Mouse (Mus musculus) cerebellum, adult 2 months (tissue): ENCODE data around the gene 1700113H08Rik. TPM values are rescaled to one million over a fixed set of nuclear protein-coding genes. Genes with fewer than 3 reads are reported as not detected.
A peak's percentile ranks its signal among the peaks of the same experiment; 100 is the strongest.

Experiments
- DNase-seq, 2 experiments: peaks; one replicate each; pipeline ENCODE4 v3.0.0; 2021
- H3K27ac ChIP-seq: fragments of 200-500 bp; 2 replicates; pipeline ENCODE4 v1.5.1; 2012; ENCODE audit warnings: low read length, control low read depth, inconsistent platforms; ENCODE audit not compliant: insufficient read depth
- H3K27me3 ChIP-seq: fragments of 200-500 bp; 2 replicates; pipeline ENCODE4 v1.6.1; 2012; ENCODE audit warnings: inconsistent platforms, mild to moderate bottlenecking, low read length, moderate library complexity; ENCODE audit not compliant: control insufficient read depth, insufficient read depth
- H3K4me1 ChIP-seq: fragments of 200-500 bp; 2 replicates; pipeline ENCODE4 v1.6.1; 2011; ENCODE audit warnings: low read length; ENCODE audit not compliant: control insufficient read depth, insufficient read depth
- H3K4me3 ChIP-seq: fragments of 200-500 bp; replicated peaks from 2 replicates; pipeline ENCODE3; 2011; ENCODE audit warnings: mild to moderate bottlenecking, low read depth, low read length, control low read depth; ENCODE audit not compliant: insufficient read depth
- CTCF ChIP-seq: fragments of 200-500 bp; IDR thresholded peaks from 2 replicates; pipeline ENCODE4 v1.5.1; 2011; ENCODE audit warnings: low read depth, mild to moderate bottlenecking, control low read depth, low read length, moderate library complexity, borderline replicate concordance; ENCODE audit not compliant: insufficient read depth
- POLR2A ChIP-seq: fragments of 200-500 bp; IDR thresholded peaks from 2 replicates; pipeline ENCODE4 v1.6.1; 2011; ENCODE audit warnings: low read length, control low read depth, borderline replicate concordance; ENCODE audit not compliant: insufficient read depth
- WGBS: fragments of 180-500 bp; shearing (Covaris S2); methylation state at CpG from one replicate; pipeline ENCODE4 v1.1.7; 2018; 5-methylcytosine and 5-hydroxymethylcytosine counted together
- polyA plus RNA-seq: library from polyadenylated mRNA; depleted of rRNA; stranded (reverse); fragments of >200 nt; gene quantifications from 2 replicates; pipeline ENCODE4 v1.2.3, GENCODE M21; 2012

Gene 1700113H08Rik
- polyA plus RNA-seq, 1 experiment, result not detected

DNA sequence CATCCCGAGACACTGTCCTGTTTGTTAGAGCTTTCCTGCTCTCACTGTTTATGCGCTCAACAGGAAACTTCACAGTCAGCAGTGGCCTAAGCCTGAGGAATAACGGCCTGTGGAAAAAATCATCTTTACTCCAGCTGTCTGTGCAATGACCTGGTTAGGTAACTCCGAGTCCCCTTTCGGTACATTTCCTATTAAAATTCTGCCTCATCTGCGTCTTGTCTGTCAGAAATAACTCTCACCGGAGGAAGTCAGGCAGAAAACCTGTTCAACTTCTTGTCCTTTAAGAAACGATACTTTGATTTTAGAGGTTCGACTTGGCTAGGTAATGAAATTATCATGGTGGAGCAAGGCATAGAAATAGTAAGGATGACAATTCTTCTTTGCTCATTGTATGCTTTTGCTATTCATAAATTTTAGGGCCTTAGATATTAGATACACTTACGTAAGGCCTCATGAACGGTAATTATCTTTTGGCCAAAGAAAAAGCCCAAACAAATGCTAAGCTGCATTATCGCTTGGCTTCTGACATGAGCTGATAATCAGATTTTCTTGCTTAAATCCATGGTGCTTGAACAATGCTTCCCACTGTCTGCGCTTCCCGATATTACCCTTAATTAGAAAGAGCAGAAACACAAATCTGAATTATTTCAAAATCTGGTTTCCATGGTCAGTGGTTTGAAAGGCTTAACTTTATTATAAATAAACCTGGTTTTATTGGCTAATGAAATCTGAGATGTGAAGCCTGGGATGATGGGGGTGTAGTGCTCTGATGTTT, 96.1 kb downstream of the 1700113H08Rik start:
- 62% methylated on average over 14 of the region's 14 CpGs for WGBS
- Histone ChIP-seq H3K4me1 (no peaks in the 10 kb centered on the region), H3K4me3 (no peak overlapping the region), H3K27me3 (no peaks in the 10 kb centered on the region), H3K27ac (no peak overlapping the region)
- TF ChIP-seq CTCF (no peak), POLR2A (no peak)
- DNase-seq, result no peak

DNA sequence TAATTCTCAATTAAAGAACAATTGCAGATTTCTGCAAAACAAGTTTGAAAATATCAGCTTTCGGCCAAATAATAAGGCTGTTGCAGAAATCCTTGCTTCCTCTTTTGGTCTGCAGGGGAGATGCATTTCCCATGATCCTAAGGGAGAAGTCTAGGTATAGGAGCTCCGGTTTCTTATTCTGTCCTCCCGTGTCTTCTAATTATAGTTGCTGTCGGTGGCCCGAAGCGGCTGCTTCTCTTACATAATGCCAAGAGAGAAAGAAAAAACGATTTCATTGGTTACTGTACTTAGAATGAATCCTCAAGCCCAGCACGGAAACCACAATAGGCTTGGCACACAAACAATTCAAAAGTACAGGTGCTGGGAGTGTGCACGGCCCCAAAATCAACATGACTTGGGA, 101.9 kb downstream of the 1700113H08Rik start:
- DNase-seq, result peak in 1 of 2 experiments; percentile 4
- no peaks in the 10 kb centered on the region for H3K4me1 ChIP-seq
- no peak overlapping the region for H3K4me3 ChIP-seq
- WGBS, result 55% methylated on average over 9 of the region's 9 CpGs
- TF ChIP-seq POLR2A (no peak), CTCF (no peak)
- no peaks in the 10 kb centered on the region for H3K27me3 ChIP-seq
- no peak overlapping the region for H3K27ac ChIP-seq

GRCm38 (mm10) chr10:87196123-87196756, 138.4 kb downstream of the 1700113H08Rik start:
- no peak for TF ChIP-seq POLR2A
- Histone ChIP-seq H3K27ac (no peak overlapping the region), H3K4me1 (no peaks in the 10 kb centered on the region), H3K27me3 (no peaks in the 10 kb centered on the region), H3K4me3 (no peak overlapping the region)
- 35% methylated on average over 7 of the region's 7 CpGs for WGBS
- no peak for DNase-seq

GRCm38 (mm10) chr10:87198720-87199119, 140.9 kb downstream of the 1700113H08Rik start:
- WGBS, result 99% methylated on average over 2 of the region's 2 CpGs
- no peak overlapping the region for H3K4me3 ChIP-seq
- H3K27me3 ChIP-seq, result no peaks in the 10 kb centered on the region
- no peaks in the 10 kb centered on the region for H3K4me1 ChIP-seq
- H3K27ac ChIP-seq, result no peak overlapping the region
- no peak for DNase-seq
- TF ChIP-seq POLR2A (no peak), CTCF (no peak)

- TF ChIP-seq CTCF, result no peak
- TF ChIP-seq POLR2A, result no peak
- no peak for DNase-seq
- 85% methylated on average over 1 of the region's 1 CpGs for WGBS
- H3K4me3 ChIP-seq, result no peak overlapping the region
- H3K27ac ChIP-seq, result no peak overlapping the region
- H3K27me3 ChIP-seq, result no peaks in the 10 kb centered on the region
- no peaks in the 10 kb centered on the region for H3K4me1 ChIP-seq
Measured at GRCm38 (mm10) chr10:87209466-87209865, 151.6 kb downstream of the 1700113H08Rik start.

- H3K4me1 ChIP-seq, result no peaks in the 10 kb centered on the region
- TF ChIP-seq POLR2A (no peak), CTCF (no peak)
- H3K27ac ChIP-seq, result no peak overlapping the region
- no peak for DNase-seq
- no peak overlapping the region for H3K4me3 ChIP-seq
- 72% methylated on average over 4 of the region's 4 CpGs for WGBS
- no peaks in the 10 kb centered on the region for H3K27me3 ChIP-seq
Measured at GRCm38 (mm10) chr10:87211046-87211445, 153.2 kb downstream of the 1700113H08Rik start.

DNA sequence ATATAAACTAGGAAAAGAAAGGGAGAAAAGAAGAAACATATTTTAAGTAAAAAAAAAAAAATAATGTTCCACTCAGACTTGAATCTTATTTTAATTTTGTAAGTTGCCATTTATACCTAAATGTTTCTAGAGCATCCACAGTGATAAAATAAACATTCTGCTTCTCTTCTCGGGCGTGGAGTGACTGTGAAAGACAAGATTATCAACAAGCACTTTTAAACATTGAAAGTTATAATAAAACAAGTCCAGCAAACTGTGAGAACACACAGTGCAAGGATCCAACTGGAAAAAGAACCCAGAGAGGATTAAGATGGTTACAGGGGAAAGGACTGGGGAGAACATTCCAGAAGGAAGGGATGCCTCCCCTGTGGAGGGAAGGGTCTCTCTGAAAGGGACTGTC, 155.0 kb downstream of the 1700113H08Rik start:
- Histone ChIP-seq H3K4me1 (no peaks in the 10 kb centered on the region), H3K27ac (no peak overlapping the region), H3K27me3 (no peaks in the 10 kb centered on the region), H3K4me3 (no peak overlapping the region)
- DNase-seq, result no peak
- no peak for TF ChIP-seq CTCF
- no peak for TF ChIP-seq POLR2A
- WGBS, result 90% methylated on average over 2 of the region's 2 CpGs

DNA sequence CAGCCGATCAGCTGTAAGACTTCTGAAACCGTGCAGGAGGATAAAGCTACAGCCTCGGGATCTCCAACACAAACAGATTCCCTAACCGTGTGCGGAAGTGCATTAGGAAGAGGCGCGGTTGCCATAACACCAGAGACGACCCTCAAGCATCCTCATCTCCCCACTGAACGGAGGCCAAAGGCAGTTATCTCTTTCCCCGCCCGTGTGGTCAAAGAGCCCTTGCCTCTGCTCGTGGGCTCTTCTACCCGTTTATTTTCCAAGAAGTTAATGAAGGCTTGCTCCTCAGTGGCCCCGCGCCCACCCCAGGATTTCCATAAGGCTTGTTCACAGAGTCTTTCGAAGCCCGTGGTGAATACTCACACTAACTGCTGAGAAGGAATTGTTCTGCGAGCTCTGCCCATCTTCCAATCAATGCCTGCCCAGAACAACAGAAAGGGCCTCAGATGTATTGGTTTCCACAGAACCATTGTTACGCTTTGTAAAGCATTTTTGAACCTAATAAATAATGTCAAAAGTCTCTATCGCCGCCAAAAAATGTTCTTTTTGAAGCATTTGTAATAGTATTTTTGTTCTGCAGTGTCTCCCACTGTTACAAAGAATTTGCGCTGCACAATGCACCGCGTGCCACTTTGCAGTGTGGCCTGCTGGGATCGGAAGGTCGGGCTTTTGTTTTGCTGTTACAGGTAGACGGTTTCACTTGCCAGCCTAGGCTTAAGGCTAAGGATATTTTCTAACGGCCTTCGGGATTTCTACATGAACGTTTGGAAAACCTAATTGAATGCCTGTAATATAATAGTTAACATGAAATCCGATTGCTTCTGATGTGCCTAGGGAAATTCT, 172.4 kb downstream of the 1700113H08Rik start:
- TF ChIP-seq CTCF (no peak), POLR2A (no peak)
- no peak for DNase-seq
- 13% methylated on average over 31 of the region's 31 CpGs for WGBS
- Histone ChIP-seq H3K4me3 (no peak overlapping the region), H3K4me1 (no peaks in the 10 kb centered on the region; the same call in 1 of the 2 replicates), H3K27ac (no peak overlapping the region), H3K27me3 (no peaks in the 10 kb centered on the region; the same call in 1 of the 2 replicates)
